Mouse (Mus musculus) bone marrow, adult 2 months (tissue): Measurements from ENCODE around the gene Arhgap15.

Experiments
- CTCF ChIP-seq: fragments of 200-500 bp; IDR thresholded peaks from 2 replicates; pipeline ENCODE4 v1.5.1; 2011; ENCODE audit warnings: low read length, control low read depth; ENCODE audit not compliant: control insufficient read depth, insufficient read depth
- POLR2A ChIP-seq: fragments of 200-500 bp; IDR thresholded peaks from 2 replicates; pipeline ENCODE4 v1.6.1; 2011; ENCODE audit warnings: low read depth, mild to moderate bottlenecking, control low read depth, low read length, borderline replicate concordance; ENCODE audit not compliant: control insufficient read depth

DNA sequence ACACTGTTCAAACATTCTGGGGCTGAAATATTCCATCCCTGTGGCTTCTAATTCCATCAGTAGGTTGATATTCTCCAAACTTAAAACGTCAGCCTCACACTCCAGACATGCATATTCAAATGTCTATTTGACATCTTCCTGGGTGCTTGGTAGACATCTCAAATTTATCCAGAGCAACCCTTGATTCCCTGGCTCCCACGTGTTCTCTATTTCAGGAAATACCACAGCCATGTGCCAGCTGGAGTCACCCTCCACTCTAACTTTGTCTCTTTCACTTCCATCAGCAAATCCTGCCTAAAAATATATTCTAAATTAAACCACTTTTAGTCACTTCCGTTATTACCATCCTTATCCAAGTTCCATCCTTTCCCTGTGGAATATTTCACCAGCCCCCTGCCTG is 382.6 kb downstream of the Arhgap15 start:
- TF ChIP-seq POLR2A = no peak
- TF ChIP-seq CTCF = no peak
